Mouse (Mus musculus) embryo, embryonic 10.5 days (tissue): Measurements from ENCODE around the gene Cyb561.

ENCODE experiments used
- DNase-seq: peaks from one replicate; pipeline ENCODE4 v3.0.0-alpha.2; 2015; ENCODE audit warnings: low spot score

Cyb561 gene

DNA sequence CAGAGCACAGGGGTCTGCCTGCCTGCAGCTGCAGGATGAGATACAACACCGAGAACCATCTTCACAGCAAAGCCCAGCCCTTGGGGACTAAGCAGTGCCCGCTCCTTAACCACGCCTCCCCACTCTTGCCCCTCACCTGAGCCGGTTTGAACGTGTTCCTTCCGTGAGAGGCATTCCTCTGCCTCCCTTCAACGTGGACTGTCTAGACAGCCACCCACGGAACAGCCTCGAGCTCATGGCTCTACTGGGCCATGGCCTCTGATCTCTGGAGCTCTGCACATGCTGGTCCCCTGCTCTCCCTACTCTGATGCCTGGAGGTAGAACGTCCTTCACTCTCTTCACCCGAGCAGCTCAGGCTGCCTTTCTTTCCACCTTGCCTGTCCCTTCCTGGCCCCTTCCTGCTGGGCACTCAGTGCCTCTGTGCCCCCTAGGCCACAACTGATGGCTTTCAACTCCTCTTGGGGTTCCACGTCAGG is at the start of gene Cyb561:
TSS of gene Cyb561 (minus strand) at position 426 of the 476 bp plus-strand sequence.
- no peak for DNase-seq

DNA sequence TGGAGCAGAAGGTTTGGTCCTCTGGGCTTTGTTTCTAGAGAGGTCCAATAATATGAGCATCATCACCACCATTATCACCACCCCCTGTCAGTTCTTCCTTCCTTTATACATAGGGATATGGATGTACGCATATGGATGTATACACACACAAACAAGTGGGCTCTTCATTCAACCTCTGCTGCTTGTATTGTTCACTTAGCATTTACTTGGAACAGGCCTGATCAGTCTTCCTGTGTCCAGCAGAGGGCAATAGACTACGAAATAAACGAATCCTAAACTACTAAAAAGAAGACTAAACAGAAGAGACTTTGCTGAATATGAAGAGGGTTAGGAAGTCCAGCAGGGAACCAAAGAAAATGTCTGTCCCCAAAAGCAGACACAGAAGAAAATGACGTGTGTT is 48.6 kb upstream of the Cyb561 start:
- peak; percentile 29 for DNase-seq

DNA sequence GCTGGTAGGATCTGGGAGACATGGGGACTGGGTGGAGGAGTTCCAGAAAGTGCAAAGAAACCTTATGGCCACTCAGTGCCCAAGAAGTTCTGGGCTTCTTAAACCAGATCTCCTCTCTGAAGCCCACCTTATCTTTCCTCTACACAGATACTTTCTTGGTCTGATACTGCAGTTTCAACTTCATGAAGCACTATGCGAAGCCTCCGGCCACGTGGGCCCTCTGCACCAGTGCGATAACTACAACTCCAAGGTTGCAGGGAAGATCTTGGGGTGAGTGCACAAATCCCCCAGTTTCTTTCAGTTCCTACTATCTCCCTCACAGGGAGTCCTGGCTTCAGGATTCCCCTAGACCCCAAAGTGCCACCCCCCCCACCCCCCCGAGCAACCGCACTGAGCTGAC is 46.9 kb upstream of the Cyb561 start:
- DNase-seq: no peak

DNA sequence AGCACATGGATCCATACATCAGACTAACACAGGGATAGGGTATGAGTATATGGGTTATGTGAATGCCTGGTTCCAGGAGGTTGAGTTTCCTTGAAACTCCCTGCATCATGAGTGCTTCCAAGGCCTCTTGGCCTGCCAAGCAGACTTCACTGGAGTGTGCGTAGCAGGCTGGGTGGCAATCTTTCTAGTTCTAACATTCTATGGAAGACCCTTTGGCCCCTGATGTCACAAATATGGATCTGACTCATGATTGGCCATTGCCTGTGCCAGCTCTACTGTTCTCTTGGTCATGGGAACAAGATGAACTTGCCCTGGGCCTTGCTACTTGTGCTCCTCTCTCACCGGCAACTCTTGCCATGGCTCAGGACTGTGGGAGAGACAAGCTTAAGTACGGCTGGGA is 41.2 kb upstream of the Cyb561 start, which contains the start of gene Ace3:
TSS of gene Ace3 (plus strand) at position 301 of the 400 bp plus-strand sequence.
- DNase-seq: no peak

DNA sequence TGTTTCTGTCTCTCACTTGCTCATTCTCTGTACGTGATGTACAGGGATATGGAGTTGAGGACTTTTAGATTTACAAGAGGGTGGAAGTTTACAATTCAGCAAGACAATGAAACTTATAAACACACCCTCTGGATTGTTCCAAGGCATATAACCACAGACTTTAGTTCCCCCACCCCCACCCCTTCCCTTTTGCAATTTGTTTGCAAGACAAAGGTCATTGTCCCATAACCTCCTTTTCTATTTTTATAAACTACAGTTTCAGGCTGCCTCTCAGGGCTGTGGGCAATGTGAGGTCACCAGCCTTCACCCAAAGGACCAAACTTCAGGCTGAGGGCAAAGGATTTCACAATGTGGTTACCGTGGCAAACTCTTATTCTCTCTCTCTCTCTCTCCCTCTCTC is 37.1 kb upstream of the Cyb561 start:
- DNase-seq: no peak

DNA sequence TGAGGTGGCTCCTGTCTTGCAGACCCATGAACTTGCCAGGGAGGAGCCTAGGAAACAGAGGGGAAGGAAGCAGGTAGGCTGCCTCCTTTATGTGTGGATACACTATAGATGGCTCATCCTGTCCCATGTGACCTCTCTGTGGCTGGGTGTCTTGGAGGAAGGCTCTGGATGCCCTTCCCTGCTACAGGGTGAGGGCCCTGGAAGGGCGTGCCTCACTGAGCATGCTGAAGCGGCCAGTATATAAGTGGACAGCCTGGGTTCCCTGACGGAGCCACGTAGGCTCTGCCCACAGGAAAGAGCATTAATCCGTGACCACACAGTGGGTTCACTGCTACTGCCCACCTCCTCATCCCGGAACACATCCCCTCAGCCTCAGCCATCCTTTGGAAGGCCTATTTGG is 36.3 kb upstream of the Cyb561 start:
- DNase-seq: no peak

DNA sequence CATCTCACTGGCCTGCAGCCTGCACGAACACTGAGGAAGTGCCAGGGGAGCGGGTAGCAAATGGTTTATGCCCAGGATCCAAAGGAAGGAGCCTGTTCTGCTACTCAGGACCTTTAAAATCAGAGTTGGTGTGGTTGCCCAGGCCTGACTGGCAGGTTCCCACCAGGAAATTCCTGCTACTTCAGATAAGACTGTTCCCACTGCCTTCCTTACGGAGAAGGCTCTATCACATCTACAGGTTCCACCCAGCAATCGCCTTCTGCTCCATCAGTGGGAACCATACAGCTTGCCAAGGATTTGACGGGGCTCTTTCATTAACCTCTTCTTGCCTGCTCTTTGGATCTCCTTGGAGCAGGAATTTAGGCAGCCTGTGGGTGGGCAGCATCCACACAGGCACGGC is 34.3 kb upstream of the Cyb561 start:
- no peak for DNase-seq

DNA sequence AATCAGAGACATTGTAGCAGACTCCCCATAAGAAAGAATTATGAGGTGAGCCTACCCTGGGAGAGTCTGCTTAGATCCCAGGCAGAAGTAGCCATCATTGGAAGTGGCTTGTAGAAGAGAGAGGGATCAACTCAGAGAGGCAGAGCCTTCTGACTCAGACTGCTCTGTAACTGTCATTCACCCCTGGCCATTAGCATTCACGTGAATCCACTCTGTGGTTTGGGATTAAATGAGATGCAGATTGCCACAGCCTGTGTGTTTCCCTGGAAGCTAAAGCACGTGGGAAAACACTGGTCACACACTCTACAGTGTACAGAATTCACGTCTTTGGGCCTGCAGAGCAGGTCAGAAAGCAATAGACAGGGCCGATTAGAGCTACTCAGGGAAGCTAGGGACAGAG is 31.3 kb upstream of the Cyb561 start:
- DNase-seq: no peak

DNA sequence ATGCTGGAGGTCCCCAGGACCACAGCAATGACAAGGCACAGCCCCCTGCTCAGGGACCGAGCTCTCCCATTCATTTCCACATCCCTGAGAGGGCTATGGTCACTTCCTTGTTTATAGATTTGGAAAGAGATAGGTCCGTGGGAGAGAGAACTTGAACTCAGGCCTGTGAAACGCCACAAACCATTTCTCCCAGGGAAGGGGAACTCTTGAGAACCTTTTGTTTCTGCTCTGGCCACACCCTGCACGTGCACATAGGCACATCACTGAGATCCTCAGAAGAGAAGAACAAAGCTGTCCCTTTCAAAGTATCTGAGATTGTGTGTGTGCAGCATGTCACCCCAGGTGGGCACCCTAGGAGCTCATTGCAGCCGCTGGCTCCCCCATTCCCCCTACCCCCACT is 25.5 kb upstream of the Cyb561 start:
- no peak for DNase-seq

DNA sequence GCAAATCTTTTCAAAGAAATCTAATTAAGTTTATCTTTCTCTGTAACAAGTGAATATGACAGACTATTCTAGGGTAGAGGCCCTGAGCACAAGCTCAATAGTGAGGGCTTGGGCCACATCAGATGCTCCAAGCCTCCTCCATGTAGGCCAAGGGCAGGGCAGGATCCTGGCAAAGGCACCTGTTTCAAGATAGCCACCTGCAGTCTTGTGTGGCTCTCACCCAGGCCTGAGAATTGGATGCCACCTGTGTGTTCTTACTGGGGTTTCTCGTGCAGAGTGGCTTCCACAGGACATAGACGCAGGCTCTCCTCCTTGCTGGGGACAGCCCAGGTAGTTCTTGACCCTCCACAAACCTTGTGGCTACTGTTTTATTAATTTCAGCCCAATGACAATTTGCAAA is 25.1 kb upstream of the Cyb561 start:
- no peak for DNase-seq

DNA sequence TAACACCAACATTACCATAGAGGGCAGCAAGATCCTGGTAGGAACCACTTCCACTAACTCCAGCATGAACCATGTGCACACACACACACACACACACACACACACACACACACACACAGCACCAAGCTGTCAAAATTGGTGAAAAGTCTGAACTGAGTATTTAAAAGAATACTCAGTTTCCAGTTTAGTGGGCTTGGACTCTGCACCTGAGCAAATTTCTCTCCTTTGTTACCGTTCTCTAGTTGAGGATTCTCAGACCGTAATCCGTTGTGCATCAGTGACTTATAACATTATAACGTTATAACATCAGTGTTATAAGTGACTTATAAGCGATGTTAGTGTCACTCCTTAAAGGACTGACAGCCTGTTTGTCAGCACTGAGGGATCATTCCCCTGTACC is 22.5 kb upstream of the Cyb561 start:
- no peak for DNase-seq

DNA sequence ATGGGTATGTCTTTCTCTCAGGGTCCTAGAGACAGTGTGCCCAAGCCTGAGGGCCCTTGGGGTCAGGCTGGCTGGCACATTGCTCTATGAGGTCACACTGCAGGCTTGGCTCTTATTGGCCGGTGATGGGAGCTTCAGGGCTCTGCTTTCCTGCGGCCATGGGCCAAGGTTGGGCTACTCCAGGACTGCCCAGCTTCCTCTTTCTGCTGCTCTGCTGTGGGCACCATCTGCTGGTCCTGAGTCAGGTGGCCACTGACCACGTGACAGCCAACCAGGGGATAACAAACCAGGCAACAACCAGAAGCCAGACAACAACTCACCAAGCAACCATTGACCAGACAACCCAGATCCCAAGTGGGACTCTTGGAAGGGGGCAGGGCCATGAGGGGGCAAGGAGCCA is 21.9 kb upstream of the Cyb561 start:
- no peak for DNase-seq

DNA sequence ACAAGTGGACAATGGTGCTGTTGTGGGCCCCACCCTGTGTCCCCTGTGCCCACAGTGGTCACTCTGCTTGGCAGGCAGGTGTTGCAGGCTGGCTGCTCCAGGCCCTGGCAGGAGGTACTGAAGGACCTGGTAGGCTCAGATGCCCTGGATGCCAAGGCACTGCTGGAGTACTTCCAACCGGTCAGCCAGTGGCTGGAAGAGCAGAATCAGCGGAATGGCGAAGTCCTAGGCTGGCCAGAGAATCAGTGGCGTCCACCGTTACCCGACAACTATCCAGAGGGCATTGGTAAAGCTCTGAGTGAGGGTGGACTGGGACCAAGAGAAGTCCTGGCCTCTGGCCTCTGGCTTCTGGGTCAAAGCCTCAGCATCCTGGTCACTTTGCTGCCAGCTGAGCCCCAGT is 21.5 kb upstream of the Cyb561 start:
- DNase-seq: no peak

DNA sequence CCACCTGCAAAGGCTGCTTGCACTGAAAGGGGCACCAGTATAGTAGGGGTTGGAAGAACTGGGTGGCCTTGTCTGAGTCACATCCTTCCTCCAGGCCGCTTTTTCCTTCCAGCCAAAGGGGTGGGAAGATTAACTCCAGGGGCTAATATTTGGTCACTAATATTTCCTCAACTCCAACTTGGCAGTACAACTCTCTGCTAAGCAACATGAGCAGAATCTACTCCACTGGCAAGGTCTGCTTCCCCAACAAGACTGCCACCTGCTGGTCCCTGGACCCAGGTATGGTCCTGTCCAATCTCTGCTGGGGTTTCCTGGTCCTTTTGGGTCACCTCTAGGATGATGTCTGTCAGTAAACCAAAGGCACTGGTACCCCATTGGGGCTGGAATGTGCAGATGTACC is 16.4 kb upstream of the Cyb561 start:
- DNase-seq: peak; percentile 27

DNA sequence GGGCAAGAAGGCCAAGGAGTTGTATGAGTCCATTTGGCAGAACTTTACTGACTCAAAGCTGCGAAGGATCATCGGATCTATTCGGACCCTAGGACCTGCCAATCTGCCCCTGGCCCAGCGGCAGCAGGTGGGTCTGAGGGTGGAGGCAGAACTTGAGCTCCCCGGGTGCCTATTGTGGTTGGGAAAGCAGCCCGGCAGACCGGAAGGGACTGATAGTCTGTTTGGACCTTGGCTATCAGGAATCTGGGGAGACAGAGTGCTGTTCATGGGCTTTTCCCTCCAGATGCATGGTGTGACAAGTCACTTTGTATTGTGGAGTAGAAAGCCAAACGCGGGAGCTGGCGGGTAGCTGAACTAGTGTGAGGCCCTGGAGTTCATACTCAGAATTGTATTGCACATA is 15.8 kb upstream of the Cyb561 start:
- no peak for DNase-seq

DNA sequence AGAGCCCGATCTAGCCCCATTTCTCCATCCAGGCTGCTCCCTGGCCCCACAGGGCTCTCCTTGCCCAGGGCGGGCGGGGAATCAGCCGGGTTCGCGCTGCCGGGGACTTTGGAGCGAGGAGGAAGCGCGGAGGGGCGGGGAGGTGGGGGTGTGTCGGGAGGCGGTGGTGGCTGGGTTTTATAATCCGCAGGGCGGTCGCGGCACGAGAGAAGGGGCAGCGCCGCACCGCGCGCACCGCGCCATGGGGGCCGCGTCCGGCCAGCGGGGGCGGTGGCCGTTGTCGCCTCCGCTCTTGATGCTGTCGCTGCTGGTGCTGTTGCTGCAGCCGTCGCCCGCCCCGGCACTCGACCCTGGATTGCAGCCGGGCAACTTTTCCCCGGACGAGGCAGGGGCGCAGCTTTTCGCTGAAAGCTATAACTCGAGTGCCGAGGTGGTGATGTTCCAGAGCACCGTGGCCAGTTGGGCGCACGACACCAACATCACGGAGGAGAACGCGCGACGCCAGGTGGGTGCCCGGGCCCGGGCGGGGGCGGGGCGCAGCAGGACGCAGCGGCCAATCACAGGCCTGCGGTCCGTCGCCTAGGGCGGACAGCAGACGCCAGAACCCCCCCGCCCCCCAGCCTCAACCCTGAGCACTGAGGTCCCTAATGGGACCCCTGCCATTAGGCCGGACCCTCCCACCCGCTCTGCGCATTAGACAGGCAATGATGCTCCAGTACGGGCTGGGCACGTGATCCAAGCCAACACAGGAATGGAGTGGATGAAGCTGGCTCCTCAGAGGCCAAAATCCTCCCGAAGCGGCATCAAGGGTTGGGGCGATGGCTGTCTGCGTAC is 14.8 kb upstream of the Cyb561 start, which contains the start of gene Ace:
TSS of gene Ace (plus strand) at position 205 of the 834 bp plus-strand sequence.
- peak; percentile 39 for DNase-seq

DNA sequence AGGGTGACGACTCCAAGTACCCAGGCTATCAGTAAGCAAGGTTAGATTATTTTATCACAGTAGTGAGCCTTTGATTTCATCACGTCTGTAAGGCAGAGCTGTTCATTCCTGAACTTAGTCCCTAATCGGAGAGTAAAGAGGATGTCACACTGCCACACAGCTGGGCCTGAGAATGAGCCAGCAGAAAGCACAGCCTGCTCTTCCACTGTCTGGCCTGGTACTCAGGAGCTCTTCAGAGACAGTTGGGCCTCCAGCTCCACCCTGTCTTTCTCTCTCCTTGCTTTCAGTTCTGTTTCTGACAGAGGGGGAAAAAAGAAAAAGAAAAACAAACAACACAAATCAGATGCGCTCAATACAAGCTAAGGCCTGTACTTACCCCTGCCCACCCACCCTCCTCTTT is 13.2 kb upstream of the Cyb561 start:
- DNase-seq: no peak

DNA sequence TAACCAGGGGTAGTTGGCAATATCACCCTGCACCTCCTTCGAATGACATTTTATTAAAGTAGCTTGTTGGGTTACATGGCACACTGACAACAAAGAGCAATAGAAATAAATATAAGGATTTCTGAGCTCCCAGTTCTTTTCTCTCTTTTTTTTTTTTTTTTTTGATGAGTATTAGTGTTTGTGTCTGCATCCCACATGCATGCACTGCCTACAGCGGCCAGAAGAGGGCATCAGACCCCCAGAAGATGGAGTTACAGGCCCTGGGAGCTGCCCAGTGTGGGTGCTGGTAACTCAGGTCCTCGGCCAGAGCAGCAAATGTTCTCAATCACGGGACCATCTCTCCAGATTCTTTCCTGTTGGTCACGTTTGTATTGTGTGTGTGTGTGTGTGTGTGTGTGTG is 11.6 kb upstream of the Cyb561 start:
- no peak for DNase-seq

DNA sequence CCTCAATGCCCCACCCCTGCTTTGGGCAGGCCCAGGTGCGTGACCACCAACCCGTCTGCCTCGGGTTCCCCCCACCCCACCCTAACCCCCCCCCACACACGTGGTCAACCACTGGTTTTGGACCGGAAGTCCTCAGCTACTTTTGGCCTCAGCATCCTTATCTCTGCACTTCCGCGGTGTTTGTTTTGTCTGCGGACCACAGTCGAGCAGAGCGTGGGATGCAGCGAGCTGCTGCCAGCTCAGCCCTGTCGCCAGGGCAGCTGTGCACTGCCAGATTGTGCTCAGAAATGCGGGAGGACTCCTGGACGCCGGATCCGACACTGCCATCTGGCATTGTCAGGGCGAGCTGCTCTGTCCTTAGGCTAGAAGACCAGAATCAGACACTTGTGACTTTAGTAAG is 6.2 kb upstream of the Cyb561 start:
- no peak for DNase-seq

DNA sequence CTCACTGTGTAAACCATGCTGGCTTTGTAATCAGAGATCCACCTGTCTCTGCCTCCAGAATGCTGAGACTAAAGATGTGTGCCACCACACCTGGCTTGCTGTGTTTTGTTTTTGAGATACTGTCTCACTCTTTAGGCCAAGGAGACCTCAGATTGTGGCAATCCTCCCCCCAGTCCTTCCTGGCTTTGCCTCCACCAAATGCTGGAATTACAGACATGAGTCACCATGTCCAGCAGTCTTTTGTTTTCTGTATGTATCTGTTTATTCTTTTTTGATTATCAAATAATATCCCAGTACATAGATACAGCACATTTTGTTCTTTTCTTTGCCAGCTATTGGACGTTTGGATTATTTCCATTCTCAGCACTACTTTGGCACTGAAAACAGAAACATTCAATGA is 5.4 kb upstream of the Cyb561 start:
- no peak for DNase-seq

DNA sequence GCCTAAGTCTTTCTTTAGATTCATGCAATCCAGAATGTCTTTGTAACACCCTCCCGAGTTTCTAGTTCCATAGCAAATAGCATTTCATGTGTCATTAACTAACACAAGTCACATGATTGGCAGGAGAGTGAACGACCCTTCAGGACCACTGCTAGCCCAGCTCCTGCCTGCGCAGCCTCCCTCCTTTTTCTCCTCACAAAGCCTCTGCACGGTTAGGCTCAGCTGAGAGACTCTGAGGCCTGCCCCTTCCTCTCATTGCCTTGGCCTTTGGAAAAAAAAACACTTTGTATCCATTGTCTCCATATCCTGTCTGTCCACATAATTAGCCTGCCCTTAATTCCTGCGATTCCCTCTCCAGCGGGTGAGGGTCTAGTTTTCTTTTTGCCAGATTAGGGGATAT is 4.4 kb upstream of the Cyb561 start:
- DNase-seq: no peak

DNA sequence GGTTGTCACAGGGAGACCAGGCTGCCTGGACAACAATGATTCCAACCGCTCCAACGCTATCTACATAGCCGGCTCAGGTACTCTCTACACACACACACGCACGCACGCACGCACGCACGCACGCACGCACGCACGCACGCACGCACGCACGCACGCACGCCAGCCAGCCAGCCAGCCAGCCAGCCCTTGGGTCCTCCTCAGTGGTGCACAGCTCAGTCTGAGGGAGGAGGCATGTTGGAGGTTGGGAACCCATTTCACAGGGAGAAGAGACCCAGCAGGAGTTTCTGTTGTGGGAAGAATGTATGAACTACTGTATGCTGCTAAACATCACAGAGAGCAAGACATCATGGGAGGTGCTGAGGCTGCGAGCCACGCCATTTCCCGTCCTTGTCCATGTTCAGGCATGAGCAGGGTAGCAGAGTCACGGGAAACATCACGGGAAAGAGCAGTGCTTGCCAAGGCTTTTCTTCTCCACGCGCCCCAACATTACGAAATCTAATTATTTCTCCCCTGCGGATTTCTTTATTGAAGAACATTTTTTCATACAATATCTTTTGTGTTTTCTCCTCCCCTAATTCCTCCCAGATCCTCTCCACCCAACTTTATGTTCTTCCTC is 2.8 kb upstream of the Cyb561 start:
- DNase-seq: no peak

DNA sequence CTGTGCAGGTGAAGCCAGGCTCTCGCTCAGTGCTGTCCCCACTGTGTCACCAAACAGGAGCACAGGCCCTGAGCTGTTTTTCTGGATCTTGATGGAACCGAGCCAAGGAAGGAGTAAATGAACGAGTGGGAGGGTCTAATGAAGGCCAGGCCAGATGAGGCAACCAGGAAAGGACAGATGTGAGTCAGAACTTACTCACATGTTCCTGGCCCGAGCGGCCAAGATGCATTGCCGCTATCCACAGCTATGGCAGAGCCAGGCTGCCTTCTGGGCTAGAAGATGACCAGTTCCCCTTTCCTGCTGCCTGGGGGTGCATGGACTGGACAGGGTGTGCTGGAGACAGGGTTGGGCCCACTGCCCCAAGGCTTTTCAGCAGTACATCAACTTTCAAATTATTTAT is 266 bp upstream of the Cyb561 start:
- no peak for DNase-seq

DNA sequence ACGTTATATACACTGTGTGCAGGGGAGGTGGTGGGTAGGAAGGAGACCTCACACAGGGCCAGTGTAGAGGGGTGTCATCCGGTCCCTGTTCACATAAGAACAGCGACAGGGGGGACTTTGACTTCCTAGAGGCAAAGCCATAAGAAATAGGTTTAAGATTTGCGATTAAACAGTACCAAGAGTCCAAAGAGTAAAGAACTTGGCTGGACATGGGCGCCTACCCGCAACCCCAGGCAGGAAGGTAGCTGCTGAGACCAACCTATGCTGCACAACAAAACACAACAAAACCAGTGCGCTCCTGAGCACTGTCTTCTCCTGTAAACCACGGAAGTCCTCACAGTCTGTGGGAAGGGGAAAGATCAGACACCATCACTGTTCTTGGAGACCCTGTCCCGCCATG is 1.0 kb downstream of the Cyb561 start:
- no peak for DNase-seq
